Mouse (Mus musculus) intestine, postnatal 0 days (tissue): ENCODE data around the gene Add2. TPM values are rescaled to one million over a fixed set of nuclear protein-coding genes. Genes with fewer than 3 reads are reported as not detected.

ENCODE experiments used
- ATAC-seq: fragments of 200-750 bp; cut with Nextera tagmentation; 2 replicates; pipeline ENCODE4 v1.8.0; 2017; ENCODE audit warnings: mild to moderate bottlenecking, moderate TSS enrichment, moderate library complexity
- H3K27ac ChIP-seq: fragments of 300-500 bp; sonication (generic); 2 replicates; pipeline ENCODE4 v1.5.1; 2014; ENCODE audit warnings: mild to moderate bottlenecking, low read depth, low read length, moderate library complexity
- H3K27me3 ChIP-seq: fragments of 300-500 bp; sonication (generic); replicated peaks from 2 replicates; pipeline ENCODE4 v1.6.1; 2014; ENCODE audit warnings: low read length, mixed read lengths; ENCODE audit not compliant: control insufficient read depth, insufficient read depth
- H3K36me3 ChIP-seq: fragments of 300-500 bp; sonication (generic); 2 replicates; pipeline ENCODE4 v1.6.1; 2014; ENCODE audit warnings: mild to moderate bottlenecking, moderate library complexity; ENCODE audit not compliant: control insufficient read depth, insufficient read depth
- H3K4me1 ChIP-seq: fragments of 300-500 bp; sonication (generic); replicated peaks from 2 replicates; pipeline ENCODE4 v1.6.1; 2014; ENCODE audit warnings: antibody characterized with exemption, low read length, mixed read lengths; ENCODE audit not compliant: control insufficient read depth, insufficient read depth
- H3K4me2 ChIP-seq: fragments of 300-500 bp; sonication (generic); replicated peaks from 2 replicates; pipeline ENCODE4 v1.6.1; 2014; ENCODE audit warnings: low read depth, mild to moderate bottlenecking, moderate library complexity
- H3K4me3 ChIP-seq: fragments of 300-500 bp; sonication (generic); 2 replicates; pipeline ENCODE4 v1.5.1; 2014; ENCODE audit warnings: low read depth, low read length
- H3K9ac ChIP-seq: fragments of 300-500 bp; sonication (generic); 2 replicates; pipeline ENCODE4 v1.6.1; 2014; ENCODE audit warnings: mild to moderate bottlenecking, low read depth, low read length
- H3K9me3 ChIP-seq: fragments of 300-500 bp; sonication (generic); 2 replicates; pipeline ENCODE4 v1.6.1; 2016; ENCODE audit warnings: mixed run types; ENCODE audit not compliant: control insufficient read depth
- CTCF ChIP-seq: sonication (generic); IDR thresholded peaks from 2 replicates; pipeline ENCODE4 v1.5.1; 2016; ENCODE audit warnings: low read depth, mild to moderate bottlenecking, control low read depth, antibody characterized with exemption, moderate library complexity
- WGBS: fragments of 180-500 bp; shearing (Covaris S2); extraction: QIAGEN DNeasy Blood & Tissue Kit; methylation state at CpG from one replicate; pipeline ENCODE4 v1.1.7; 2014; 5-methylcytosine and 5-hydroxymethylcytosine counted together
- polyA plus RNA-seq: library from polyadenylated mRNA; unstranded; fragments of >200 nt; fragmentation: Nextera tagmentation; extraction: Ambion mirVana; gene quantifications from 2 replicates; pipeline ENCODE4 v1.2.1, GENCODE M21; 2015

The Add2 gene
- polyA plus RNA-seq, 1 experiment from 2014 or later, result 2.0 TPM

GRCm38 (mm10) chr6:86099003-86099402 lies 70.5 kb downstream of the Add2 start:
- Histone ChIP-seq H3K9ac (no peak overlapping the region), H3K9me3 (no peaks in the 10 kb centered on the region), H3K27me3 (no peaks in the 10 kb centered on the region), H3K4me2 (no peak overlapping the region), H3K4me1 (no peaks in the 10 kb centered on the region), H3K27ac (no peak overlapping the region), H3K36me3 (no peaks in the 10 kb centered on the region), H3K4me3 (no peak overlapping the region)
- ATAC-seq, result no peak
- TF ChIP-seq CTCF, result peak; percentile 32
- WGBS, result 79% methylated on average over 4 of the region's 4 CpGs

GRCm38 (mm10) chr6:86101451-86101850 lies 73.0 kb downstream of the Add2 start:
- no peak for ATAC-seq
- H3K27me3 ChIP-seq, result no peaks in the 10 kb centered on the region
- H3K36me3 ChIP-seq, result no peaks in the 10 kb centered on the region
- no peak overlapping the region for H3K27ac ChIP-seq
- no peak for TF ChIP-seq CTCF
- H3K4me1 ChIP-seq, result no peaks in the 10 kb centered on the region
- WGBS, result 73% methylated on average over 5 of the region's 5 CpGs
- no peak overlapping the region for H3K4me3 ChIP-seq
- no peaks in the 10 kb centered on the region for H3K9me3 ChIP-seq
- H3K4me2 ChIP-seq, result no peak overlapping the region
- no peak overlapping the region for H3K9ac ChIP-seq

- Histone ChIP-seq H3K9ac (no peak overlapping the region), H3K36me3 (no peaks in the 10 kb centered on the region), H3K4me1 (no peaks in the 10 kb centered on the region), H3K27me3 (no peaks in the 10 kb centered on the region), H3K9me3 (no peaks in the 10 kb centered on the region), H3K4me3 (no peak overlapping the region), H3K27ac (no peak overlapping the region), H3K4me2 (no peak overlapping the region)
- no peak for ATAC-seq
- 89% methylated on average over 5 of the region's 5 CpGs for WGBS
- TF ChIP-seq CTCF, result no peak
Observed at GRCm38 (mm10) chr6:86102874-86103273, 74.4 kb downstream of the Add2 start.

GRCm38 (mm10) chr6:86103614-86104013 lies 75.1 kb downstream of the Add2 start:
- Histone ChIP-seq H3K4me3 (no peak overlapping the region), H3K4me2 (no peak overlapping the region), H3K27ac (no peak overlapping the region), H3K9me3 (no peaks in the 10 kb centered on the region), H3K9ac (no peak overlapping the region), H3K27me3 (no peaks in the 10 kb centered on the region), H3K4me1 (no peaks in the 10 kb centered on the region), H3K36me3 (no peaks in the 10 kb centered on the region)
- 60% methylated on average over 4 of the region's 4 CpGs for WGBS
- no peak for TF ChIP-seq CTCF
- ATAC-seq, result no peak

GRCm38 (mm10) chr6:86104719-86105118 lies 76.2 kb downstream of the Add2 start:
- no peak for ATAC-seq
- H3K27ac ChIP-seq, result no peak overlapping the region
- no peaks in the 10 kb centered on the region for H3K9me3 ChIP-seq
- H3K36me3 ChIP-seq, result no peaks in the 10 kb centered on the region
- 65% methylated on average over 4 of the region's 4 CpGs for WGBS
- H3K4me2 ChIP-seq, result no peak overlapping the region
- no peak for TF ChIP-seq CTCF
- no peak overlapping the region for H3K9ac ChIP-seq
- H3K4me3 ChIP-seq, result no peak overlapping the region
- no peaks in the 10 kb centered on the region for H3K4me1 ChIP-seq
- H3K27me3 ChIP-seq, result no peaks in the 10 kb centered on the region

- 74% methylated on average over 12 of the region's 12 CpGs for WGBS
- H3K27ac ChIP-seq, result no peak overlapping the region
- no peak for ATAC-seq
Observed at GRCm38 (mm10) chr6:86106045-86106444, 77.6 kb downstream of the Add2 start.

GRCm38 (mm10) chr6:86107101-86107500 lies 78.6 kb downstream of the Add2 start:
- Histone ChIP-seq H3K9ac (no peak overlapping the region), H3K9me3 (no peaks in the 10 kb centered on the region), H3K4me1 (no peaks in the 10 kb centered on the region), H3K27ac (no peak overlapping the region), H3K36me3 (no peaks in the 10 kb centered on the region), H3K4me3 (no peak overlapping the region), H3K27me3 (no peaks in the 10 kb centered on the region), H3K4me2 (no peak overlapping the region)
- WGBS, result 80% methylated on average over 4 of the region's 4 CpGs
- TF ChIP-seq CTCF, result no peak
- no peak for ATAC-seq

More at GRCm38 (mm10) chr6:86106045-86106444, 77.6 kb downstream of the Add2 start:
- H3K4me1 ChIP-seq, result no peaks in the 10 kb centered on the region
- H3K4me2 ChIP-seq, result no peak overlapping the region
- H3K9ac ChIP-seq, result no peak overlapping the region
- H3K27me3 ChIP-seq, result no peaks in the 10 kb centered on the region
- no peak for TF ChIP-seq CTCF
- no peaks in the 10 kb centered on the region for H3K9me3 ChIP-seq
- H3K4me3 ChIP-seq, result no peak overlapping the region
- no peaks in the 10 kb centered on the region for H3K36me3 ChIP-seq
